Mouse (Mus musculus): Measurements from ENCODE around the gene Pde7b. TPM values are rescaled to one million over a fixed set of nuclear protein-coding genes. Genes with fewer than 3 reads are reported as not detected.
A peak's percentile ranks its signal among the peaks of the same experiment; 100 is the strongest.

Gene Pde7b
- 2.1 and 2.5 TPM in 2 replicates for polyA plus RNA-seq (2015; fragmentation: Nextera tagmentation; extraction: Ambion mirVana)

GRCm38 (mm10) chr10:20724906-20725305 is at the start of gene Pde7b:
Gene Pde7b (minus strand): TSS chr10:20725078.
- H3K27ac ChIP-seq = peak within 1 kb of the TSS; percentile 75
- H3K9ac ChIP-seq (ENCODE audit: low read depth, low read length) = peak within 1 kb of the TSS; percentile 46; the same call in 1 of the 2 replicates
- peak; percentile 93 for ATAC-seq (replicated peaks; ENCODE audit: low FRiP score, low read depth)
- no peak for TF ChIP-seq CTCF (IDR thresholded peaks at IDR 0.05; ENCODE audit: low read depth)
- 3% methylated on average over 17 of the region's 17 CpGs for WGBS
- peak; percentile 88 for DNase-seq (ENCODE audit: low spot score)
- H3K27me3 ChIP-seq (ENCODE audit: insufficient read depth, low read length) = no peaks in the 10 kb centered on the region
- H3K4me3 ChIP-seq (replicated peaks; ENCODE audit: low read depth, low read length) = peak within 1 kb of the TSS; percentile 40
- peak within 1 kb of the TSS; percentile 71 for H3K4me2 ChIP-seq (ENCODE audit: low read length)
- H3K36me3 ChIP-seq (ENCODE audit: insufficient read depth, low read length) = no peaks in the 10 kb centered on the region
- no peaks in the 10 kb centered on the region for H3K9me3 ChIP-seq (replicated peaks; ENCODE audit: low read length)
- no peaks in the 10 kb centered on the region for H3K4me1 ChIP-seq (replicated peaks; ENCODE audit: insufficient read depth, low read length)

GRCm38 (mm10) chr10:20772056-20772455 is 47.2 kb upstream of the Pde7b start:
- H3K27me3 ChIP-seq (ENCODE audit: insufficient read depth, low read length) = no peaks in the 10 kb centered on the region
- no peak overlapping the region for H3K4me3 ChIP-seq (replicated peaks; ENCODE audit: low read depth, low read length)
- ATAC-seq (replicated peaks; ENCODE audit: low FRiP score, low read depth) (no peak), DNase-seq (ENCODE audit: low spot score) (no peak)
- TF ChIP-seq CTCF (IDR thresholded peaks at IDR 0.05; ENCODE audit: low read depth) = no peak
- H3K4me2 ChIP-seq (ENCODE audit: low read length) = no peak overlapping the region
- WGBS = 70% methylated on average over 4 of the region's 4 CpGs
- H3K9ac ChIP-seq (ENCODE audit: low read depth, low read length) = no peak overlapping the region
- no peaks in the 10 kb centered on the region for H3K36me3 ChIP-seq (ENCODE audit: insufficient read depth, low read length)
- H3K27ac ChIP-seq = no peak overlapping the region
- H3K9me3 ChIP-seq (replicated peaks; ENCODE audit: low read length) = no peaks in the 10 kb centered on the region
- no peaks in the 10 kb centered on the region for H3K4me1 ChIP-seq (replicated peaks; ENCODE audit: insufficient read depth, low read length)

GRCm38 (mm10) chr10:20770418-20770888 is 45.6 kb upstream of the Pde7b start:
- DNase-seq (ENCODE audit: low spot score) = no peak
- WGBS = 79% methylated on average over 2 of the region's 2 CpGs
- no peak for ATAC-seq (replicated peaks; ENCODE audit: low FRiP score, low read depth)

GRCm38 (mm10) chr10:20769557-20770417 is 44.9 kb upstream of the Pde7b start:
- no peak overlapping the region for H3K4me2 ChIP-seq (ENCODE audit: low read length)
- H3K4me3 ChIP-seq (replicated peaks; ENCODE audit: low read depth, low read length) = no peak overlapping the region
- H3K36me3 ChIP-seq (ENCODE audit: insufficient read depth, low read length) = no peaks in the 10 kb centered on the region
- no peak for TF ChIP-seq CTCF (IDR thresholded peaks at IDR 0.05; ENCODE audit: low read depth)
- DNase-seq (ENCODE audit: low spot score) (no peak), ATAC-seq (replicated peaks; ENCODE audit: low FRiP score, low read depth) (no peak; the same call in 1 of the 2 replicates)
- no peaks in the 10 kb centered on the region for H3K4me1 ChIP-seq (replicated peaks; ENCODE audit: insufficient read depth, low read length)
- no peaks in the 10 kb centered on the region for H3K9me3 ChIP-seq (replicated peaks; ENCODE audit: low read length)
- H3K9ac ChIP-seq (ENCODE audit: low read depth, low read length) = no peak overlapping the region
- WGBS = 67% methylated on average over 7 of the region's 7 CpGs
- no peaks in the 10 kb centered on the region for H3K27me3 ChIP-seq (ENCODE audit: insufficient read depth, low read length)
- H3K27ac ChIP-seq = no peak overlapping the region

More at GRCm38 (mm10) chr10:20770418-20770888, 45.6 kb upstream of the Pde7b start:
- H3K4me1 ChIP-seq (replicated peaks; ENCODE audit: insufficient read depth, low read length) = no peaks in the 10 kb centered on the region
- no peak overlapping the region for H3K27ac ChIP-seq
- no peaks in the 10 kb centered on the region for H3K9me3 ChIP-seq (replicated peaks; ENCODE audit: low read length)
- H3K4me3 ChIP-seq (replicated peaks; ENCODE audit: low read depth, low read length) = no peak overlapping the region
- no peak overlapping the region for H3K4me2 ChIP-seq (ENCODE audit: low read length)
- H3K27me3 ChIP-seq (ENCODE audit: insufficient read depth, low read length) = no peaks in the 10 kb centered on the region
- H3K36me3 ChIP-seq (ENCODE audit: insufficient read depth, low read length) = no peaks in the 10 kb centered on the region
- H3K9ac ChIP-seq (ENCODE audit: low read depth, low read length) = no peak overlapping the region
- TF ChIP-seq CTCF (IDR thresholded peaks at IDR 0.05; ENCODE audit: low read depth) = no peak

GRCm38 (mm10) chr10:20764352-20764751 is 39.5 kb upstream of the Pde7b start:
- Histone ChIP-seq H3K36me3 (ENCODE audit: insufficient read depth, low read length) (no peaks in the 10 kb centered on the region), H3K4me3 (replicated peaks; ENCODE audit: low read depth, low read length) (no peak overlapping the region), H3K27me3 (ENCODE audit: insufficient read depth, low read length) (no peaks in the 10 kb centered on the region), H3K4me1 (replicated peaks; ENCODE audit: insufficient read depth, low read length) (no peaks in the 10 kb centered on the region), H3K4me2 (ENCODE audit: low read length) (no peak overlapping the region), H3K27ac (no peak overlapping the region), H3K9me3 (replicated peaks; ENCODE audit: low read length) (no peaks in the 10 kb centered on the region), H3K9ac (ENCODE audit: low read depth, low read length) (no peak overlapping the region)
- ATAC-seq (replicated peaks; ENCODE audit: low FRiP score, low read depth) = no peak
- no peak for DNase-seq (ENCODE audit: low spot score)
- 71% methylated on average over 3 of the region's 3 CpGs for WGBS
- no peak for TF ChIP-seq CTCF (IDR thresholded peaks at IDR 0.05; ENCODE audit: low read depth)

- Histone ChIP-seq H3K4me1 (replicated peaks; ENCODE audit: insufficient read depth, low read length) (no peaks in the 10 kb centered on the region), H3K4me2 (ENCODE audit: low read length) (no peak overlapping the region), H3K9ac (ENCODE audit: low read depth, low read length) (no peak overlapping the region), H3K27ac (no peak overlapping the region), H3K36me3 (ENCODE audit: insufficient read depth, low read length) (no peaks in the 10 kb centered on the region), H3K27me3 (ENCODE audit: insufficient read depth, low read length) (no peaks in the 10 kb centered on the region), H3K9me3 (replicated peaks; ENCODE audit: low read length) (no peaks in the 10 kb centered on the region), H3K4me3 (replicated peaks; ENCODE audit: low read depth, low read length) (no peak overlapping the region)
- TF ChIP-seq CTCF (IDR thresholded peaks at IDR 0.05; ENCODE audit: low read depth) = no peak
- ATAC-seq (replicated peaks; ENCODE audit: low FRiP score, low read depth) (no peak), DNase-seq (ENCODE audit: low spot score) (no peak)
- WGBS = 93% methylated on average over 1 of the region's 1 CpGs
These were observed 34.1 kb upstream of the Pde7b start for GRCm38 (mm10) chr10:20758939-20759338.

Measured in kidney, postnatal 0 days (tissue).